Mouse (Mus musculus) small intestine, adult 2 months (tissue): Measurements from ENCODE around the gene Mroh2a. TPM values are rescaled to one million over a fixed set of nuclear protein-coding genes. Genes with fewer than 3 reads are reported as not detected.

ENCODE experiments used
- H3K27ac ChIP-seq: fragments of 200-500 bp; 2 replicates; pipeline ENCODE4 v1.5.1; 2012; ENCODE audit warnings: low read depth, low read length, control low read depth, inconsistent platforms; ENCODE audit not compliant: insufficient read depth
- H3K27me3 ChIP-seq: fragments of 200-500 bp; 2 replicates; pipeline ENCODE4 v1.6.1; 2012; ENCODE audit warnings: mild to moderate bottlenecking, moderate library complexity, low read length, inconsistent platforms; ENCODE audit not compliant: control insufficient read depth, insufficient read depth
- H3K36me3 ChIP-seq: fragments of 200-500 bp; 2 replicates; pipeline ENCODE4 v1.6.1; 2012; ENCODE audit warnings: mild to moderate bottlenecking, low read length, control low read depth, inconsistent platforms; ENCODE audit not compliant: control insufficient read depth, insufficient read depth
- H3K4me1 ChIP-seq: fragments of 200-500 bp; 2 replicates; pipeline ENCODE4 v1.6.1; 2012; ENCODE audit warnings: low read length, inconsistent platforms, mixed read lengths; ENCODE audit not compliant: control insufficient read depth, insufficient read depth, insufficient read length
- H3K4me3 ChIP-seq: fragments of 200-500 bp; 2 replicates; pipeline ENCODE4 v1.5.1; 2012; ENCODE audit warnings: low read depth, mild to moderate bottlenecking, control low read depth, inconsistent platforms, low read length, moderate library complexity
- CTCF ChIP-seq: fragments of 200-500 bp; IDR thresholded peaks from 2 replicates; pipeline ENCODE4 v1.5.1; 2012; ENCODE audit warnings: low read depth, mild to moderate bottlenecking, control low read depth, inconsistent platforms, low read length, moderate library complexity, mixed read lengths; ENCODE audit not compliant: insufficient replicate concordance, insufficient read length; ENCODE audit errors: extremely low read depth
- POLR2A ChIP-seq: fragments of 200-500 bp; IDR thresholded peaks from 2 replicates; pipeline ENCODE4 v1.6.1; 2012; ENCODE audit warnings: low read depth, mild to moderate bottlenecking, control low read depth, inconsistent platforms, low read length, moderate library complexity
- WGBS: fragments of 180-500 bp; shearing (Covaris S2); methylation state at CpG from one replicate; pipeline ENCODE4 v1.1.7; 2018; 5-methylcytosine and 5-hydroxymethylcytosine counted together
- polyA plus RNA-seq: library from polyadenylated mRNA; depleted of rRNA; stranded (reverse); fragments of >200 nt; gene quantifications from 2 replicates; pipeline ENCODE4 v1.2.3, GENCODE M21; 2012

Gene Mroh2a
- polyA plus RNA-seq, 1 experiment: 0.35 TPM

GRCm38 (mm10) chr1:88238771-88239170, 12.0 kb downstream of the Mroh2a start:
- no peaks in the 10 kb centered on the region for H3K36me3 ChIP-seq
- no peak overlapping the region for H3K4me3 ChIP-seq
- 77% methylated on average over 6 of the region's 6 CpGs for WGBS
- H3K27me3 ChIP-seq: no peaks in the 10 kb centered on the region
- TF ChIP-seq POLR2A (no peak), CTCF (no peak)
- no peak overlapping the region for H3K27ac ChIP-seq
- H3K4me1 ChIP-seq: no peaks in the 10 kb centered on the region

GRCm38 (mm10) chr1:88240072-88240471, 13.3 kb downstream of the Mroh2a start:
- H3K4me3 ChIP-seq: no peak overlapping the region
- no peaks in the 10 kb centered on the region for H3K27me3 ChIP-seq
- H3K4me1 ChIP-seq: no peaks in the 10 kb centered on the region
- WGBS: 66% methylated on average over 5 of the region's 5 CpGs
- no peak overlapping the region for H3K27ac ChIP-seq
- H3K36me3 ChIP-seq: no peaks in the 10 kb centered on the region
- TF ChIP-seq POLR2A (no peak), CTCF (no peak)

- H3K4me1 ChIP-seq: no peaks in the 10 kb centered on the region
- H3K4me3 ChIP-seq: no peak overlapping the region
- WGBS: 76% methylated on average over 4 of the region's 4 CpGs
- H3K27ac ChIP-seq: no peak overlapping the region
- TF ChIP-seq CTCF: no peak
- TF ChIP-seq POLR2A: no peak
- no peaks in the 10 kb centered on the region for H3K36me3 ChIP-seq
- no peaks in the 10 kb centered on the region for H3K27me3 ChIP-seq
These were observed 13.8 kb downstream of the Mroh2a start for GRCm38 (mm10) chr1:88240579-88240978.

GRCm38 (mm10) chr1:88243861-88244260, 17.1 kb downstream of the Mroh2a start:
- Histone ChIP-seq H3K27ac (no peak overlapping the region), H3K36me3 (no peaks in the 10 kb centered on the region), H3K4me1 (peaks cover 3% of the 10 kb centered on the region; the same call in 1 of the 2 replicates), H3K4me3 (no peak overlapping the region), H3K27me3 (no peaks in the 10 kb centered on the region)
- WGBS: 66% methylated on average over 5 of the region's 5 CpGs
- TF ChIP-seq POLR2A: no peak
- TF ChIP-seq CTCF: no peak

GRCm38 (mm10) chr1:88245881-88246280, 19.1 kb downstream of the Mroh2a start:
- no peaks in the 10 kb centered on the region for H3K27me3 ChIP-seq
- no peak overlapping the region for H3K4me3 ChIP-seq
- no peaks in the 10 kb centered on the region for H3K36me3 ChIP-seq
- WGBS: 71% methylated on average over 6 of the region's 6 CpGs
- no peak overlapping the region for H3K27ac ChIP-seq
- peaks cover 3% of the 10 kb centered on the region; the same call in 1 of the 2 replicates for H3K4me1 ChIP-seq
- TF ChIP-seq POLR2A (no peak), CTCF (no peak)

- Histone ChIP-seq H3K27ac (no peak overlapping the region), H3K4me1 (peaks cover 3% of the 10 kb centered on the region; the same call in 1 of the 2 replicates), H3K36me3 (no peaks in the 10 kb centered on the region), H3K27me3 (no peaks in the 10 kb centered on the region), H3K4me3 (no peak overlapping the region)
- WGBS: 42% methylated on average over 6 of the region's 6 CpGs
- TF ChIP-seq POLR2A (no peak), CTCF (no peak)
These were observed 19.6 kb downstream of the Mroh2a start for GRCm38 (mm10) chr1:88246386-88246785.

- Histone ChIP-seq H3K27ac (no peak overlapping the region), H3K27me3 (no peaks in the 10 kb centered on the region), H3K4me1 (peaks cover 3% of the 10 kb centered on the region; the same call in 1 of the 2 replicates), H3K36me3 (no peaks in the 10 kb centered on the region), H3K4me3 (no peak overlapping the region)
- TF ChIP-seq POLR2A: no peak
- no peak for TF ChIP-seq CTCF
- 38% methylated on average over 2 of the region's 2 CpGs for WGBS
These were observed 20.9 kb downstream of the Mroh2a start for GRCm38 (mm10) chr1:88247660-88248059.
